Mouse (Mus musculus) adrenal gland, adult 18-20 months (tissue): ENCODE results near the gene Dnajc9. TPM values are rescaled to one million over a fixed set of nuclear protein-coding genes. Genes with fewer than 3 reads are reported as not detected.
A peak's percentile ranks its signal among the peaks of the same experiment; 100 is the strongest.

Source experiments
- DNase-seq, 2 experiments: peaks; one replicate each; pipeline ENCODE4 v3.0.0; 2021 to 2022; ENCODE audit warnings: low spot score in 2 of 2
- long read RNA-seq, 2 experiments: library from polyadenylated mRNA; stranded (forward); transcript quantifications; one replicate each; pipeline ENCODE4 v2.0.0; 2021
- total RNA-seq, 2 experiments: library from RNA; stranded (reverse); gene quantifications; 1 replicate in 1 of 2; 2 replicates in 1 of 2; pipeline ENCODE4 v1.2.3; 2021

Gene Dnajc9
- 10 to 100 TPM; 28.3 to 33.5 TPM for total RNA-seq
- long read RNA-seq, experiment 1, transcript Dnajc9-201 (5 exons, 1,631 nt), result major isoform, 21 of 22 reads
- long read RNA-seq, experiment 1, partial matches to known transcripts, result 0 of 22 reads
- long read RNA-seq, experiment 1, other reads (novel, unspliced or antisense), result 1 of 22 reads
- long read RNA-seq, experiment 2, transcript Dnajc9-203 (3 exons, 781 nt), result minor isoform, 6 of 99 reads
- long read RNA-seq, experiment 2, transcript Dnajc9-201 (5 exons, 1,631 nt), result major isoform, 88 of 99 reads
- long read RNA-seq, experiment 2, partial matches to known transcripts, result 3 of 99 reads
- long read RNA-seq, experiment 2, other reads (novel, unspliced or antisense), result 2 of 99 reads

DNA sequence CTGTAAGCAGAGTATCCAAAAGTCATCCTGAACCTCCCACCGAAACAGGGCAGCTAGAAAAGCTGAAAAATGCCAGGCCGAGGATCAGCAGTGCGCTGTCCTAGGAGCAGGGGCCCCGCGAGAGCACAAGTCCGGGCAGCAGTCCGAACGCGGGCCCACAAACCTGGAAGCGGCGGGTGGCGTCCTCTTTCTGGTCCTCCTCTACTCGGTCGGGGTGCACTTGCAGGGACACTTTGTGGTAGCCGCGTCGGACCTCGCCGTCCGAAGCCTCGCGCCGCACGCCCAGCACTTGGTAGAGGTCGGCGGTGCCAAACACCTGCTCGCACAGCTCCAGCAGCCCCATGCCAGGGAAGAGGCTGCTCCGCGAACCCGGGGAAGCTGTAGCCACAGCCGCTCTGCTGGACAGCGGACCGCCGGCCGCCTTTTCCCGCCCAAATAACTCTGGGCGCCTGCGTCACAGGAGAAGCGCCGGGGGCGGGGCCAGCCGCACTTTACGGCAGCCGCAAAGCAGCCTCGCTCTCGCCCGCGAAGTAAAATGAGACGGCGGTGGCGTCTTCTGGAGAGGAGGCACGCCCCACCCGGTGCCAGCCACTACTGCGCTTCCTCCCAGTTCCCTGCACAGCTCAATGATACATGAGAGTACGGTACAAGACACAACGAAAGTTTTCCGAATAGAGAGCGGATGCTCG lies at the start of gene Dnajc9:
Gene Dnajc9 (minus strand): TSS at position 470 of the 689 bp plus-strand sequence.
- peak; percentile 94 to 97 for DNase-seq

- no peak for DNase-seq
Measured at GRCm38 (mm10) chr14:20436976-20437375, 48.3 kb upstream of the Dnajc9 start.

GRCm38 (mm10) chr14:20432420-20432819 lies 43.7 kb upstream of the Dnajc9 start:
- DNase-seq, result no peak

DNA sequence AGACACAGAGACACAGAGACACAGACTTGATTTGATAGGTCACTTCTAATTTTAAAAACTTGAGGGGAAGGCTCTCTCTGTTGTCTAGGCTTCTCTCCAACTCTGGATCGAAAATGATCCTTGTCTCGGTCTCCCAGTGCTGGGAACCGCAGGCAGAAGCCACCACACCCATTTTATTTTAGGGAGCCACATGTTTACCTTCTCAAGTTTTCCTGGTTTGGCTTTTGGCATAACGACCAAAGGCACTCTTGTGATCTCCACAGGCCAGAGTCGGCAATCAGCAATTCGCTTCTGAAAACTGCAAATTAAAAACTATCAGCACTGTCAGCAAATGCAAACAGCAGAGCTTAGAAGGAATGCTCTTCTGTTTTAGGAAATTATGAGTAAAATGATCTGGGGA lies 43.0 kb upstream of the Dnajc9 start:
- no peak for DNase-seq

GRCm38 (mm10) chr14:20429833-20430232 lies 41.1 kb upstream of the Dnajc9 start:
- DNase-seq, result no peak

- DNase-seq, result no peak
Measured at GRCm38 (mm10) chr14:20428593-20428992, 39.9 kb upstream of the Dnajc9 start.

DNA sequence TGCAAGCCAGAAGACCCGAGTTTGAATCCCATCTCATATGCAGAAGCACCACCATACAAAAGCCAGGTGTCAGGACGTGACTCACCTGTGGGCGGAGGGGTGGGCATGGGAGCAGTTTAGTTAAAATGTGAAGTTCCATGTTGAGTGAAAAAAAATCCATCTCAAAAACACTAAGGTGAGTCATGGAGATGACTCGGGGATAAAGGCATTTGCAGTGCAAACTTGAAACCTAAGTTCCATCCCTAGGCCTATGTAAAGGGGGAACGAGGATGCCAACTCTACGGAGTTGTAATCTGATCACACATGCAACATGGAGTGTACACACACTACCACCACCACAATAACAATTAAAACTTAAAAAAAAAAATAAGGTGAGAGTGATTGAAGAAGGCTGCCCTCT lies 34.3 kb upstream of the Dnajc9 start:
- DNase-seq, result no peak

GRCm38 (mm10) chr14:20422257-20422656 lies 33.5 kb upstream of the Dnajc9 start:
- DNase-seq, result no peak

DNA sequence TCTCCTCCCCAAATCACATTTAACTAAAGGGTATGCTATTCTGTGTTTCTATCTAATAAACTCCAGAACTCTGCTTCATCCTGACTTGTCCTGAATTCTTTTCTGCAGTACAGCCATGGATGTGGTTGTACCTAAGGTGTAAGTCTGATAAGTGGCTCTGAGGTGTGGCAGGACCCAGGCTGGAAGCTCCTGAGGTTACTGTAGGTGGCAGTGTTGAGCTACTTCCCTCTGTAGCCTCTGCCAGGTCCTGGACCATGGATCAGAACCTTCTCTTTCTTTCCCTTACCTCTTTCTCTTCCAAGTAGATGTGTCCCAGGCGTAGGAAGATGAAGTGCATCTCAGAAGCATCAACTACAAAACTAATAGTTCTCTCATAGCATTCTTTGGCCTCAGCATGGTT lies 11.4 kb upstream of the Dnajc9 start:
- no peak for DNase-seq

- no peak for DNase-seq
Measured at GRCm38 (mm10) chr14:20398864-20399263, 10.2 kb upstream of the Dnajc9 start.

GRCm38 (mm10) chr14:20397220-20397619 lies 8.5 kb upstream of the Dnajc9 start:
- no peak for DNase-seq

DNA sequence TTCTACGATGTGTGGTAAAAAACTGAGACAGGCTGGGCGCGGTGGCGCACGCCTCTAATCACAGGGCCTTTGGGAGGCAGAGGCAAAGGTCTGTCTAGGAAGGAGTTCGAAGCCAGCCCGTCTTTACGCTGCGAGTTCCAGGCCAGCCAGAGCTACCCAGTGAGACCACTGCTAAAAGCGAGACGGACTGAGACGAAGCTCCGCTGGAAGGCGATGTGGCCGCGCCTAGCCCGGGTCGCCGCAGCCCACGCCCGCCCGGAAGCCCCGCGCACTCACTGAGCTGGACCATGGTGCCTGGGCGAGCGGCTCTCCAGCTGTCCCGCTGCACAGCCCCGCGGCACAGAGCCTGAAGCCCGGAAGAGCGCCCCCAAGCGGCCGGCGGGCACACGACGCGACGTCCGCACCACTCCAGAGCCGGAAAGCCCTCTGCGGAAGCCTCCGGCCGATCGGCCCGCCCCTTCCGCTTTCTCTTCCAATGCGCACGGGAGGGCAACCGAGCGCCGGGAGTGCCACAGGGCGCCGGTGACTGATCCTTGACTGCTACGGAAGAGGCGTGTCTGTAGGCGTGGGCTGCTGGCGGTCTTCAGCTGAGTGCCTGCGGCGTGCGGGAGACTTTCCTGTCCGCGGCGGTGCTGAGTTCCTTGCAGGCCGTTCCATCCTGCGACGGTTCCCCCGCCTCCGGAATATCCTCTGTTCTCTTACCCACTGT lies 4.6 kb upstream of the Dnajc9 start, which contains the start of gene Mrps16:
Gene Mrps16 (minus strand): TSS at position 430 of the 709 bp plus-strand sequence.
- DNase-seq, result peak; percentile 84 to 85

DNA sequence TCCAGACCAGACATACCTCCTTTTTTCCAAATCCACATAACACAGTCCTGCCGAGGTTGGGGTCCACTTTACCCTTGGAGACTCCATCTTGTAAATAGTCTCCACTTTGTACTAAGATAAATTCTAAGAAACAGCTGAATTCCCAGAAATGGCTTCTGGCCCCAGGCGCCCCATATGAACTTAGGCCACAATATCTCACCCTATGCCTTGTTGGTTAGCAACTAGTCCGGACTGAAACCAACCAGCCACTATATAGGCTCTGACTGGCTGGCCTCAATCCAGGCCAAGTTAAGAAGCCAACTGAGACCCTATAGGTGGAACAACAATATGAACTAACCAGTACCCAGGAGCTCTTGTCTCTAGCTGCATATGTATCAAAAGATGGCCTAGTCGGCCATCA lies 3.6 kb upstream of the Dnajc9 start:
- no peak for DNase-seq

GRCm38 (mm10) chr14:20389446-20390079 lies 853 bp upstream of the Dnajc9 start:
- no peak for DNase-seq

GRCm38 (mm10) chr14:20379753-20380430 lies 8.8 kb downstream of the Dnajc9 start:
- no peak for DNase-seq

- DNase-seq, result no peak
Measured at GRCm38 (mm10) chr14:20379087-20379640, 9.5 kb downstream of the Dnajc9 start.

DNA sequence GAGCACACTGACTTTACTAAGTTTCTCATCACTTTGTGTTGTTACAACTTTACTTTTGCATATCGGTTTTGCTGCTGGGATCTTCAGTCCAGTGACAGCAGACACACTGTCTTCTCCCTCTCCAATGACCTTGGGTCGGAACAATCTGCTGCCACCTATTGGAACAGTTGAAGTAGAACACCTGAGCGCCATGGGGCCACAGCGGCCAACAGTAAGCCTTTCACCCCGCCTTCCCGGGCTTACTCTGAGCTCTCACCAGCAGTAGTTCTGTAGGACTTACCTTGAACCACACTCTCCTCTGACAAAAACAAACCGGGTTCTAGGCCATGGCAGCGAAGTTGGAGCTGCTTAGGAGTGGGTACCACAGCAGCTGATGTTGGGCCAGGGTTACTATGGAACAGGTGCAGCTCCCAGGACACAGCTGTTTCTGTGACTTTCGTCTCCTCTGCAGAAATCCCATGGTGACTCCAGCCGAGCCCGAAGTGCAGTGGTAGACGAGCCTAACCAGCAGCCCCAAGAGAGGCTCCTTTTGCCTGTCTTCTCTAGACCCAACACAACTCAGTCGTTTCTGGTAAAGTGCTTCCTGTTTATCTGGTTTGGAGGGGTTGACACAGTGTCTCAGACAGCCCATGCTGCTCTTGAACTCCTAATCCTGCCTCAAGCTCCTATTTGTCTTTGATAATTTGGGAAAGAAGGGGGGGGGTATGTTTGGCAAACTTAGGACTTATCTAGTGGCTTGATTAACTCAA lies 10.2 kb downstream of the Dnajc9 start:
- no peak for DNase-seq

DNA sequence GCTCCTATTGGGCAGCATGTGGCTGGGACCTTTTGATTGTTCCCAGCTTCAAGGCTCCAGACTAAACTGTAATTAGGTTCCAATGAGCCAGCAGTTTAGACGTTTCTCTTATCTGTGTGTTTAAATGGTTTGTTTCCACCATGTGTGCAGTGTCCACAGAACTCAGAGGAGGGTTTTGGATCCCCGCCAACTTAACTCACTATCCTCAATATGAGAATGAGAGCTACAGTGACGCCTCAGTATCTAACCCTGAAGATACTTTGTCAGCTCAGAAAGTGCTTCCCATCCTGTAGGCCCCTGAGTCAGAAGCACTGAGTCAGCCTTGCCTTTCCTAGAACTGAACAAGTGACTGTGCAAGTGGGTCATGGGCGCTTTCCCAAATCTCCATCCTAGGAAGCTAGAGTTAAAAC lies 11.6 kb downstream of the Dnajc9 start:
- DNase-seq, result peak in 1 of 2 experiments; percentile 42

- DNase-seq, result no peak
Measured at GRCm38 (mm10) chr14:20371854-20372253, 16.9 kb downstream of the Dnajc9 start.

DNA sequence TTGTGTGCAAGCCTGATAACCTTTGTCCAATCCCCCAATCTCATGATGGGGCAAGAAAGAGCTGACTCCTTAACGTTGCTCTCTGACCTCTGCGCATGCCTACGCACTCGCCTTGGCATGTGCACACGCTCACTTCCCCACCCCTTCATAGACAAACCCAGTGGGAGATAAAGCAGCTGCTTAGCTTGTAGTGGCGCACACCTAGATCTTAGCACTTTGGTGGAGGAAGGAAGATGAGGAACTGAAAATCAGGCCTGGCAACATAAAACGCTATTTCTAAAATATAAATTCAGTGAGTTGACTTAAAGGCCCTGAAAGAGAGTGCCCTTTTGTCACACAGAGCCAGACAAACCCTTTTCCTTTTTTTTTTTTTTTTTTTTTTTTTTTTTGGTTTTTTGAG lies 17.9 kb downstream of the Dnajc9 start:
- no peak for DNase-seq
